Mouse (Mus musculus): ENCODE measurements at regions not wholly inside any gene's neighbourhood (a gene's known extent, or its start where the extent isn't known, plus 50 kb on each side); places are given as distances from the start of the nearest gene placed in this dataset.

DNA sequence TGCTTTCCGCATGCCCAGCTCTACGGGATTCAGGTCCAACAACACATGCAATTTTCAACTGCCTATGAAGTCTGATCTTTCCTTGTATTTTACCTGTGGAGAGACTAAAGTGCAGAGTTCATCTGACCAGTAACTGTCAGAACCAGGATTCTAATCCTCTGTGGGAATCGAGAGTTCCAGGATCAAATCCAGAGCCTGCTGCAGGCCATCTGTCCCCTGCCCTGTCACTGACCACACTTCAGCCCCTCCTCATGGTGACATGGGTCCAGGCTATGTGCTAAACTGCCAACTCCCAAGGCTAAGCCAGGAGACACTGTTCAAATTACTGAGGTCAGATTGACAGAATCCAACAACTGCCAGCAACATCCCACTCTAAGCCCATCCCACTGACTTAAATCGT, 175.7 kb downstream of the Katnal1 start:
- no peak for TF ChIP-seq CTCF (IDR thresholded peaks at IDR 0.05; ENCODE audit: extremely low read depth, insufficient read depth, low read length)
- no peak for TF ChIP-seq POLR2A (IDR thresholded peaks at IDR 0.05; ENCODE audit: extremely low read depth, insufficient read depth, low read length)
